ENCODE assay signal across 8 mouse cellular contexts in genomic region chr11:74652791-74653191, GRCm38 (mm10). TPM values are rescaled to one million over a fixed set of nuclear protein-coding genes. Genes with fewer than 3 reads are reported as not detected.
DNase-seq lines count a peak whose midpoint lies in the region; ATAC-seq lines count a peak whose summit lies in the region.

No protein-coding gene starts in this region.

- H3K4me1 ChIP-seq in kidney, embryonic 14.5 days (ENCODE audit: control insufficient read depth, insufficient read depth, low read length) = peaks cover 39% of the 10 kb centered on the region
- peaks cover 3% of the 10 kb centered on the region; the same call in 1 of the 2 replicates for H3K4me1 ChIP-seq in brown adipose tissue, adult 24 weeks (ENCODE audit: control insufficient read depth, insufficient read depth, insufficient read length, low read length)
- H3K4me1 ChIP-seq in heart, embryonic 15.5 days (replicated peaks) = peaks cover 65% of the 10 kb centered on the region
- H3K4me1 ChIP-seq in neural tube, embryonic 15.5 days = peaks cover 58% of the 10 kb centered on the region

- H3K9me3 ChIP-seq in kidney, embryonic 14.5 days (ENCODE audit: control insufficient read depth, low read length) = peaks cover 3% of the 10 kb centered on the region; the same call in 1 of the 2 replicates
- H3K9me3 ChIP-seq in heart, embryonic 15.5 days (replicated peaks) = peaks cover under 1% of the 10 kb centered on the region; the same call in 1 of the 2 replicates
- no peaks in the 10 kb centered on the region for H3K9me3 ChIP-seq in neural tube, embryonic 15.5 days (replicated peaks)

- H3K9ac ChIP-seq in kidney, embryonic 14.5 days (ENCODE audit: low read depth, low read length) = no peak overlapping the region; the same call in 1 of the 2 replicates
- H3K9ac ChIP-seq in heart, embryonic 15.5 days = peak overlapping the region; percentile 49; the same call in 1 of the 2 replicates
- no peak overlapping the region for H3K9ac ChIP-seq in neural tube, embryonic 15.5 days (replicated peaks)

- no peak overlapping the region for H3K4me3 ChIP-seq in kidney, embryonic 14.5 days (ENCODE audit: low read length)
- peak overlapping the region; percentile 91 for H3K4me3 ChIP-seq in brown adipose tissue, adult 24 weeks (ENCODE audit: insufficient read depth, low read depth, low read length)
- peak overlapping the region; percentile 20 for H3K4me3 ChIP-seq in heart, embryonic 15.5 days
- H3K4me3 ChIP-seq in neural tube, embryonic 15.5 days (replicated peaks) = no peak overlapping the region

- H3K27ac ChIP-seq in kidney, embryonic 14.5 days (ENCODE audit: low read depth, low read length) = no peak overlapping the region; the same call in 1 of the 2 replicates
- peak overlapping the region; percentile 69 for H3K27ac ChIP-seq in brown adipose tissue, adult 24 weeks (replicated peaks; ENCODE audit: low read depth, low read length)
- H3K27ac ChIP-seq in heart, embryonic 15.5 days = peak overlapping the region; percentile 93
- H3K27ac ChIP-seq in neural tube, embryonic 15.5 days (replicated peaks) = peak overlapping the region; percentile 66

- no peaks in the 10 kb centered on the region for H3K27me3 ChIP-seq in kidney, embryonic 14.5 days (ENCODE audit: control insufficient read depth, insufficient read depth, low read length)
- no peaks in the 10 kb centered on the region for H3K27me3 ChIP-seq in heart, embryonic 15.5 days
- H3K27me3 ChIP-seq in neural tube, embryonic 15.5 days (replicated peaks) = no peaks in the 10 kb centered on the region

- H3K4me2 ChIP-seq in kidney, embryonic 14.5 days (replicated peaks; ENCODE audit: low read depth, low read length) = no peak overlapping the region
- H3K4me2 ChIP-seq in heart, embryonic 15.5 days = peak overlapping the region; percentile 83
- peak overlapping the region; percentile 17 for H3K4me2 ChIP-seq in neural tube, embryonic 15.5 days

- peak; percentile 82 for DNase-seq in kidney, adult 11 months
- DNase-seq in kidney, postnatal 25 days = peak; percentile 78 to 89
- DNase-seq in retina, embryonic 14.5 days (ENCODE audit: low spot score) = no peak

- ATAC-seq in kidney, embryonic 14.5 days (ENCODE audit: low FRiP score, low TSS enrichment) = no peak
- ATAC-seq in heart, embryonic 15.5 days (replicated peaks; ENCODE audit: insufficient number of reproducible peaks, insufficient read depth, low FRiP score, low read depth) = no peak
- no peak for ATAC-seq in neural tube, embryonic 15.5 days (ENCODE audit: low FRiP score)
- no peak for ATAC-seq in activated CD4-positive, CD25-positive, alpha-beta regulatory T cell, adult 4 months

- peaks cover 13% of the 10 kb centered on the region for H3K36me3 ChIP-seq in kidney, embryonic 14.5 days (ENCODE audit: control insufficient read depth, insufficient read depth, low read length)
- H3K36me3 ChIP-seq in heart, embryonic 15.5 days = peaks cover 15% of the 10 kb centered on the region
- H3K36me3 ChIP-seq in neural tube, embryonic 15.5 days = peaks cover 12% of the 10 kb centered on the region

- 91% methylated on average over 4 of the region's 4 CpGs for WGBS in kidney, embryonic 14.5 days
- WGBS in heart, embryonic 15.5 days = 67% methylated on average over 4 of the region's 4 CpGs
- 60% methylated on average over 4 of the region's 4 CpGs for WGBS in neural tube, embryonic 15.5 days

RNA-seq across cellular contexts. Expression of gene Cluh, which starts 3.5 kb away (rescaled TPM):
- polyA plus RNA-seq in kidney, embryonic 14.5 days (2014; fragmentation: Nextera tagmentation; extraction: Ambion mirVana) = 15.2 and 28.2 TPM in 2 replicates
- polyA plus RNA-seq in brown adipose tissue, adult 24 weeks (2012; ENCODE audit: insufficient read depth, insufficient read length, missing spikeins) = 126 and 174 TPM in 2 replicates
- polyA plus RNA-seq in heart, embryonic 15.5 days (2015; fragmentation: Nextera tagmentation; extraction: Ambion mirVana) = 54.7 and 63.4 TPM in 2 replicates
- 18.9 and 22.4 TPM in 2 replicates for polyA plus RNA-seq in neural tube, embryonic 15.5 days (2015; fragmentation: Nextera tagmentation; extraction: Ambion mirVana)
- 1 to 10 TPM; 6.8 to 8.1 TPM for polyA plus RNA-seq in activated CD4-positive, CD25-positive, alpha-beta regulatory T cell, adult 4 months (2017; shearing (Covaris generic))

RNA-seq across cellular contexts. Expression of gene Ccdc92b, which starts 33.4 kb away (rescaled TPM):
- 0.12 and 0.19 TPM in 2 replicates for polyA plus RNA-seq in kidney, embryonic 14.5 days (2014; fragmentation: Nextera tagmentation; extraction: Ambion mirVana)
- polyA plus RNA-seq in brown adipose tissue, adult 24 weeks (2012; ENCODE audit: insufficient read depth, insufficient read length, missing spikeins) = not detected in 2 replicates
- polyA plus RNA-seq in heart, embryonic 15.5 days (2015; fragmentation: Nextera tagmentation; extraction: Ambion mirVana) = 0.33 and 0.51 TPM in 2 replicates
- polyA plus RNA-seq in neural tube, embryonic 15.5 days (2015; fragmentation: Nextera tagmentation; extraction: Ambion mirVana) = 2.4 and 3.6 TPM in 2 replicates
- not detected for polyA plus RNA-seq in activated CD4-positive, CD25-positive, alpha-beta regulatory T cell, adult 4 months (2017; shearing (Covaris generic))

RNA-seq across cellular contexts. Expression of gene Rap1gap2, which starts 42.1 kb away (rescaled TPM):
- 4.1 and 5.0 TPM in 2 replicates for polyA plus RNA-seq in kidney, embryonic 14.5 days (2014; fragmentation: Nextera tagmentation; extraction: Ambion mirVana)
- polyA plus RNA-seq in brown adipose tissue, adult 24 weeks (2012; ENCODE audit: insufficient read depth, insufficient read length, missing spikeins) = 2.2 and 4.5 TPM in 2 replicates
- 3.8 and 4.2 TPM in 2 replicates for polyA plus RNA-seq in heart, embryonic 15.5 days (2015; fragmentation: Nextera tagmentation; extraction: Ambion mirVana)
- polyA plus RNA-seq in neural tube, embryonic 15.5 days (2015; fragmentation: Nextera tagmentation; extraction: Ambion mirVana) = 13.1 and 13.7 TPM in 2 replicates
- 1 to 10 TPM; 3.3 to 4.1 TPM for polyA plus RNA-seq in activated CD4-positive, CD25-positive, alpha-beta regulatory T cell, adult 4 months (2017; shearing (Covaris generic))

Comparison
In these comparisons a context has a peak if more than half of its experiments do, and no peak if none do; other contexts are left out.
1. H3K4me3 ChIP-seq: peak in brown adipose tissue, adult 24 weeks (single experiment) and heart, embryonic 15.5 days (single experiment); none in kidney, embryonic 14.5 days (single experiment) and neural tube, embryonic 15.5 days (single experiment).